Mouse (Mus musculus): ENCODE measurements at regions not wholly inside any gene's neighbourhood (a gene's known extent, or its start where the extent isn't known, plus 50 kb on each side); places are given as distances from the start of the nearest gene placed in this dataset.

DNA sequence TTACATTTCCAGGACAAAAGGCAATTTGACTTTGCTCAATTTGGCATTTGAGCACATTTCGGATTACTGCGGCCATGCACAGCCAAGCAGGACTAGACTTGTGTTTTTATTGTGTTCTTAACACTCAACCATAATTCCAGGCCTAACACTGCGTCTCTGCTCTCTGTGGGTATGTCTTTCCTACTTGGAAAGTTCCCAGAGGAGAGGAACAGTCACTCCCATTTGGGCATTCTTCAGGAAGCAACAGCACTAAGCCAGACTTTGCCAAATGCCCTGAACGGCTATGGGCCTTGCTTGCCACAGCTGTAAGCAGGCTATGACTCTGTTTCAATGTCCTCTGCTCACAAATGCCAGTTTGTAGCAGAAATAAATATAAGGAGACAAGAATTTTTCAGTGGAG lies 56.5 kb upstream of the Pdk3 start:
- in situ Hi-C loops (cut with MboI, MseI) = loop anchor here (5.0 kb wide), 1 partner anchor 1124 kb away; no protein-coding TSS in a partner anchor

DNA sequence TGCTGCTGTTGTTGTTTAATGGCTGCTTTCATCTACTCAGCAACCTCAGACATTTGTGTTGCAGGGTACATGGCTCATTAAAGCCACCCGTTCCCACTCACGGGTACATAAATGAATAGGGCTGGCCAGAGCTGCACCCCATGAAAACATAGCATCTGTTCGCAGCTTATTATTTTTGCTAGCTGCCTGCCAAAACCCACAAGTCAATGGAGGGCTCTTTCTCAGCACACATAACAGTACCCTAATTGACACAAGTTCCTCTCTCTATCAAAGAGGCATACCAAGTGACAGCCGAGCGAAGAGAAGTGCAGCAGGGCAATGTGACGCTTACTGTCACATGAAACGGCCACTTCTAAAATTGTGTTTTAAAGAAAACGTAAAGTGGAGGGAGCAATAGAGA lies 57.0 kb upstream of the Pdk3 start:
- in situ Hi-C loops (cut with MboI, MseI) = loop anchor here (5.0 kb wide), 1 partner anchor 1123 kb away; no protein-coding TSS in a partner anchor

DNA sequence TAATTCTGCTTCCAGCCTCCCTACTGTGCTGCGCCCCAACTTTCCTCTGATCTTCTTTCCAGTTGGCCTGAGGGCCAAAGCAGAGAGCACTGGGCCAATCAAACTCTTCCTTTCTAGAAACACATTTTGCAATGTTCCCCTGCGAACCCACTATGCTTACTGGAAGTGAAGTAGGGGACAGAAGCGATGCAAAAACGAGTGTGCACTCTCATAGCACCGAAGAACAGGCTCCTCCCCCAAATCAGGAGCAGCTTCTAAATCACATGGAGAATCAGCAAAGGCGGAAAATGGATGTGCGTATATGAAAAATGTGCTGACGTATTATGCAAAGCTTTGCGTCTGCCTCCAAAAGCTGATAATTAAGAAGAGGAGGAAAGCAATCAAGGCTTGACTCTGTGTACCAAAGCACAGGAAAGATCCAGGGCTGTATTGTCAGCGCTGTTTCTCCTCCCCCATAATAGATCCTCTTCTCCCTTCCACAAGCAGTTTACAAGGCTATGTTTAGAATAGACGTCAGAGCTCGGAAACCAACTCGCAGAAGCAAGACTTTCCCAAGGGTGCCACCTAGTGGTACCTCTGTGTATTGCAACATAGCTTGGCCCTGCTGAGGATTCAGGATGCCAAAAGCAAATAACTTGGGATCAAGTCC lies 57.5 kb upstream of the Pdk3 start:
- in situ Hi-C loops (cut with MboI, MseI) = loop anchor here (5.0 to 10.0 kb wide), 3 partner anchors 97 to 1123 kb away; no protein-coding TSS in a partner anchor

DNA sequence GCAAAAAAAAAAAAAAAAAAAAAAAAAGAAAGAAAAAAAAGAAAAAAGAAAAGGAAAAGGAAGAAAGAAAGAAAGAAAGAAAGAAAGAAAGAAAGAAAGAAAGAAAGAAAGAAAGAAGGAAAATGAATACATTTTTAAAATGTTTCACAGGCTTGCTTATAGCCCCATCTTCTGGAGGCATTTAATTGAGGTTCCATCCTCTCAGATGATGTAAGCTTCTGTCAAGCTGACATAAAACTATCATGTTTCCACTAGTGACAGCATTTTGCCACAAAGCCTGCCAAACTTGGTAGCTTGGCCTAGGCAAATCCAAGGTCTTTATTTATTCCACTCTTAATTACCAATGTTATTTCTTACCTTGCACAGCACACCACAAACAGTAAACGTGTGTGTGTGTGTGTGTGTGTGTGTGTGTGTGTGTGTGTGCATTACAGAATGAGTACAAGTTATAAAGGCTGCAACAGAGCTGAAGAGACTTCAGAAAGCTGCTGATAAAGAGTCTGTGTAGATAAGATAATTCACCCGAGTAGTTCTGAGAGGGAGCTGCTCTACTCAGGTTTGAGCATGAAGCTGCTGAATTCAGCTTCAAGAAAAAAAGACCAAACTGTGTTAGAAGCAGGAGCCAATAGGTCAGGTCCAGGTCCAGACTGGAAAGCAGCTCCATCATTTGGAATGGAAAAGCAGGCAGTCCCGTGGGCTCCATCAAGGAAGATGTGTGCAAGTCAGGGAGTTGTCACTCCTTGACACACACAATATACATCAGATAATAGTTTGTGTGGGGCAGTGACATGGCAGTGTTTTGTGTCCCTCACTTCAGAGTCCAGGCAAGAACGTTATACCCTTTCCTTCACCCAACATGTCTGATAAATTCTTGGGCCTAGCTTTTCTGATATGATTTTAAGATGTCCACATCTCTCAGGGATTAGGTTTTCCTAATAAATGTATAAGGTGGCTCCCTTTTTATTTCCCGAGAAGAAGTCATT lies 65.1 kb upstream of the Pdk3 start:
- in situ Hi-C loops (cut with MboI, MseI) = loop anchor here (10.0 kb wide), 1 partner anchor 222 kb away; no protein-coding TSS in a partner anchor

DNA sequence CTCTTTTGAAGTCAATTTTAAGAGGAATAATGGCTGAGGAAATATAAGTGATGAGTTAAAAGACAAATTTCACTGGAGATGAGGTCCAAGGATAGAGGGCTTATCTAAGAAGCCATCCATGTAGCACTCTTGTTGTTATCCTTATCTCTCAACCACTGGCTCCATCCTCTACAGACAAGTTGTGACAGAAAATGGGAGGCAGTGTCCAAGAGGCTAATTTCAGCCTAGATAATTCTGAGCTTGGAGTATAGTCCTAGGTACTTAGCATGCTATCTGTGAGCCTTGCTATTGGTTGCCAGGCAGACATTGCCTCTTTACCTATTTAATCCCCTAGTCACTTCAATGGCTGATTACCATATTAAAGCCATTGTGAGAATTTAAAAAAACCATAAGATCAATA lies 65.2 kb upstream of the AU015836 start:
- in situ Hi-C loops (cut with MboI, MseI) = no loop called here

DNA sequence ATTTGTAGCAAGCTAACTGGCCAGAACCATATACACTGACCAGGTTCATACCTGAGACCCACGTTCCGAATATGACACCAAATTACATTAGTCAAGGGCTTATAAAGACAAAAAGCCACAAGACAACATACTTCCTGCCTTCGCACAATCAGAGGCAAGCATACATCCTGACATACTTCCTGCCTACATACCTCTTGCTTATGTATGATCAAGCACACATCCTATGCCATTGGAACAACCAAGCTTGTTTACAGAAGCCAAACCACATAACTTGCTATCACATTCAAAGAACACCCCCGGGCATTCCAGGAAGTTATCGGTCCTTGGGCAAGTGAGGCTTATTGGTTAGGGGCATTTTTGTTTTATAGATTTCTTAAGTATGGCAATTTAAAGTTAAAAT lies 62.9 kb upstream of the AU015836 start:
- in situ Hi-C loops (cut with MboI, MseI) = no loop called here

DNA sequence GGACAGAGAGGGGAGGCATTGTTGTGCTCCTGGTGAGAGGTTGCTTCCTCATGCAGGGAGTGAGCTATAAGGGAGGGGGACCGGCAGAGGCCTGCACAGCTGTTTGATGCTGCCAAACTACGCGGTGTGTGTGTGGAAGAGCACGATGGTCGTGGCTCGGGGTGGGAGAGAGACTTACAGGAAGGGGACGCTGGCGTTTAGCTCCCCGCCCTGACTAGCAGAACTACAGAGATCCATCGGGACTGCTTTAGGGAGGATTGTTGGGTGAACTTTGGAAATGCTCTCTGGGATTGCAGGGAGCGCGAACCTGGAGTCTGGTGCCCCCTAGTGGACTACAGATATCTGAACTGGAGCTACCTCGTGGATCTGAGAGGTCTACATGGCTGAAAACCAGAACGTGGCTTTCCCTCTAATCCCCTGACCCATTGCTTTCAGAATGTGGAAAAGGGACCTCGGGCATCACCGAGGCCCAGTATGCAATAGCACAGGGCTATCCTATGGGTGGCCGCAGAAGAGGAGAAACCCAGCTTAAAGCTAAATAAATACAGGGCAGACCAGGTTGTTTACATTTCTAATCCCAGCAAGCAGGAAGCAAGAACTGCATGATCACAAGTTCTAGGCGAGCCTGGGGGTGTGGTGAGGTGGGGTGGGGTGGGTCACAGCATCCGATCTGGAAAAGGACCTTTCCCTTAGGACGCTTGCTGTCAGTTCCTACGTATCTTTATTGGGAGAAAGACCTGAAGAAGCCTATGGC lies 57.2 kb upstream of the AU015836 start:
- in situ Hi-C loops (cut with MboI, MseI) = no loop called here

DNA sequence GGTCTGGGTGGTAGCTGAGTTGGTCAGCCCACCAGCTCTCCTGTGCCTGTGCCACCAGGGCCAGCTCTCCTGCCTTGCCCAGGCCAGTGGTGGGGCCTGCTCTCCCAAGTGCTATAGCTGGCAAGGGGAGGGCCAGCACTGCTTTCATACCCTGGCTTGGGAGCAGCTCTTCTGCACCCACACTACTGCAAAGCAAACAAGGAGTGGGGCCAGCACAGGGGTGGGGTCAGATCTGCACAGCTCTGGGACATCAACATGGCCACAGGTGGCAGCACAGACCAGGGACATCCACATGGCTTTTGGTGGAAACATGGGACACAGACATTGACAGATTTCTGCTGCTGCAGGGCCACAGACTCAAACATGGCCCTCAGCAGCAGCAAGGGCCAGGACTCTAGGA lies 52.9 kb upstream of the AU015836 start:
- in situ Hi-C loops (cut with MboI, MseI) = loop anchor here (5.0 kb wide), 1 partner anchor 72 kb away; no protein-coding TSS in a partner anchor

DNA sequence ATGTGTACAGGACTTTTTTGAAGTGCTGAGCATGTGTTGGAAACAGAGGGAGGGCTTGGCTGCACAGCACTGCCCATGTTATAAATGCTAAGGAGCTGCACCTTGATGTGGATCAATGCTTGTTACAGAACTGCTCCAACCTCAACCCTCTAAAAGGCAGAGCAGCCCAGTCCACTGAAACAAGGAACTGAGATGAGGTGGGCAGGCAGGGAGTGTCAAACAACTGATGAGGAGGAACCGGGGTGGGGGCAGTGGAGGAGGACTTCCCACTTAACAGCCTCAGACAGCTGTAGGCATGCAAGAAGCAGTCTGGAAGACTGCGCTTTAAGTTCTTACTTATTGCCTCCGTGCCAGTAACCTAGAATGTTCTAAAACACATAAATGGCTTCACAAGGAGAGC lies 51.1 kb upstream of the AU015836 start:
- in situ Hi-C loops (cut with MboI, MseI) = loop anchor here (5.0 kb wide), 1 partner anchor 70 kb away; no protein-coding TSS in a partner anchor
